Mouse (Mus musculus): ENCODE measurements at regions not wholly inside any gene's neighbourhood (a gene's known extent, or its start where the extent isn't known, plus 50 kb on each side); places are given as distances from the start of the nearest gene placed in this dataset.

DNA sequence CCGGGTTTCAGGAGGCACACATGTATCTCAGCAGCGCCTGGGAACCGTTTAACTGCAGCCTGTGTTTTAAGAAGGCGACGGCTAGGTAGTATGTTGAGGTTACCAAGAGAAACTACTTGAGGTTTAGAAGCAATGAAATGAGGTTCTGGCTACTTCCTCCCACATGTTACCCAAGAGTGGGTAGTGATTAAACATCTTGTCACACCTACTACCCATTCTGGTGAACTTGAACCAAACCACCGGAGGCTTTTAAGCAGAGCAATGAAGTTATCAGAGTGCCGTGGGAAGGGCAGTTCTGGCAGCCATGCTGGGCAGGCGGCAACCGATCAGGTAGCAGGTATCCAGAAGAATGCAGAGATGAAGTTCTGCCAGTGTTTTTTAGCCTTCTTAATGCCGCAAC is 84.5 kb upstream of the S1pr1 start:
- TF ChIP-seq GATA1 (IDR thresholded peaks at IDR 0.05; ENCODE audit: low read length) (no peak), TAL1 (IDR thresholded peaks at IDR 0.05; ENCODE audit: low read length) (no peak)
